Mouse (Mus musculus): ENCODE measurements at regions not wholly inside any gene's neighbourhood (a gene's known extent, or its start where the extent isn't known, plus 50 kb on each side); places are given as distances from the start of the nearest gene placed in this dataset.

DNA sequence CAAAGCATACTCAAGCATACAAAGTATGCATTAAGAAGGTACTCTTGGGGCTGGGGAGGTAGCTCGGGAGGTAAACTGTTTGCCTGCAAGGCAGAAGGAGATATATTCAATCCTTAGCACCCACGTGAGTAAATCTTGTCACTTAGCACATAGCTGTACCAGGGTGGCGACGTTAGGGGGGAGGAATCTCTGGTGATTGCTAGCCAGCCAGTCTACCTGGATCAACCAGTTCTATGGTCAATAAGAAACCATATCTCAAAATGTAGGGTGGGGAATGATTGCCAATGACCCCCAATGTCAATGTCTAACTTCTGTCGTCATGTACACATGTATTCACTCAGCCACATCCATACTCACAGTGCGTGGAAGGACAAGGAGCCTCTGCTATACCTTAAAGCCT, 214.5 kb downstream of the CK137956 start:
- no peak for DNase-seq (ENCODE audit: low spot score)

DNA sequence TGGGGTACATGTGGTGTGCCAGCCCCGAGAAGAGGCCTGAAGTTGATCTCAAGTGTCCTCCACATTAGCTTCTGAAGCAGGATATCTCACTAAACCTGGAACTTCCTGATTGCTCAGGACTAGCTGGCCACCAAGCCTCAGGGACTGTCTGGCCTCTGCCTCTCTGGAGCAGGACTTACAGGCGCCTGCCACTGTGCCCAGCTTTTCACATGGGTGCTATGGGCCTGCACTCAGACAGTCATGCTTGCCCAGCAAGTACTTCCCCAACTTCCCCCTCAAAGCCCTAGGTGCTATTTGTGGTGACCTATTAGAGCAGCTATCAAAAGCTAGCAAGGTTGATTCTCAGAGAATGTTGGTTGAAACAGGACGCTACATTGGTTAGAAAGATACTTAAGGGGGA, 220.0 kb downstream of the CK137956 start:
- no peak for DNase-seq (ENCODE audit: low spot score)

DNA sequence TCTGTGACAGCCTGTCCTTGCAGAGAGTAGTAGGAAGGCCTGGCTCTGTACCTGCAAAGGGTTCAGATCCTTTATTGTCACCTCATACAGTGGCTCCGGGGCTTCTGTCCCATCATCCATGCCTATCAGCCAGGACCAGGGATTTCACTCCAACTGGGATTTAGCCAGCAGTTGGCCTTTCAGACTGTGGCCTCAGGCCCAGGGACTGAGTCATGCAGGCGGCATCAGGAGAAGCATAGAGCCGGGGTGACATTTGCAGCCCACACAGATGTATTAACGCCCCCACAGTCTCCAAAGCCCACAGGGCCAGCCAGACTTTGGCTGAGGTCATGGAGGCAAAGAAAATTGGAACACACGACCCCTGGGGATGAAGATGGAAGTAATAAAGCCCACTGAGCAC, 222.9 kb downstream of the CK137956 start:
- no peak for DNase-seq (ENCODE audit: low spot score)

DNA sequence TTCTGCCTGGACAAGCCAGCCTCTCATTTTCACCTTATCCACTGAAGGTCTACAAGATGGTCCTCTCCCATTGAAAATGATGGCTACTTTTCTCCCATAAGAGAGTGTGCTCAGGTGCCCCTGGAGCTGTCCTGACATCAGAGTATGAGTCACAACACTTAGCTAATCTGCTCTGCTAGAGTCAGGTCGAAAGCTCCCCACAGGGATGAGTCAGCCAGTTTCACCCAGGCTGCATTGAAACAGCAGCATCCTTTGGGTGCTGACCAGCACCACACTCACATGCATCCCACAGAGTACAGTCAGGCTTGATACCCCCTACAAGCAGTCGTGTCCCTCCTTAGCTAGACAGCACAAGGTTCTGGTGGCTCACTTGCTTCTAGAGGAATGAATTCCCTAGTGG, 234.0 kb downstream of the CK137956 start:
- DNase-seq (ENCODE audit: low spot score): no peak

DNA sequence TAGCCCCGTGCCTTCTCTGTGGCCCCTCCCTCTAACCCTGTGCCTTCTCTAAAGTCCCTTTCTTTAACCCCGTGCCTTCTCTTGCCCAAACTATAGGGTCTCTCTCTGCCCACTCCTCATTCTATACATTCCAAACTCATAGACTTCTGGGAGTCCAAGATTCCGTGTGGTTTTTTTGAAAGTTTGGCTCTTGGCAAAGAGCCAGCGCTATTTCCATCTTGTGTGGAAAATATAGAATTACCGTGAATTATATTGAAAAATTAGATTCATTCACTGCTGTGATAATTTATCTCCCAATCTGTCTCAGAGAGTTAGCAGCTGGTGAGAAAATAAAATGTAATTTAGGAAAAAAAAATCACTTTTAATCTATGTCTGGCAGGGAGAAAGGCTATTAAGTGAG, 234.6 kb downstream of the CK137956 start:
- DNase-seq (ENCODE audit: low spot score): no peak

DNA sequence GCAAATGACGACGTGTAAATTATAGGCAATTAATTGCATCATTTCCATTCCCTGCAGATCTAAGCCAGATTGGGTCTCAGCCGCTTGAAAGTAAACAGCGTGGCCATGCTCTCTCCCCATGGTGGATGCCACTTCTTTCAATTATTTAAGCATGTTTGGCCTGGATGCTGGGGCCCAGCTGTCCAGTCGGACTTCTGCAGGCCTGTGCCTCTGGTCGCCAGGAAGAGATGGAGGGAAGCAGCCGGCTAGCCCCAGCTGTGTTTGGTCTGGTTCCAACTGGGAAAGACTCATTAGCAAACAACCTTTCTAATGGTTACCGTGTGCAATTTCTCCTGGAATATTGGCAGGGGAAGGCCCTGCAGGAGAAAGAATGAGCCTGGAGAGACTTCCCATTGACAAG, 236.1 kb downstream of the CK137956 start:
- no peak for DNase-seq (ENCODE audit: low spot score)

DNA sequence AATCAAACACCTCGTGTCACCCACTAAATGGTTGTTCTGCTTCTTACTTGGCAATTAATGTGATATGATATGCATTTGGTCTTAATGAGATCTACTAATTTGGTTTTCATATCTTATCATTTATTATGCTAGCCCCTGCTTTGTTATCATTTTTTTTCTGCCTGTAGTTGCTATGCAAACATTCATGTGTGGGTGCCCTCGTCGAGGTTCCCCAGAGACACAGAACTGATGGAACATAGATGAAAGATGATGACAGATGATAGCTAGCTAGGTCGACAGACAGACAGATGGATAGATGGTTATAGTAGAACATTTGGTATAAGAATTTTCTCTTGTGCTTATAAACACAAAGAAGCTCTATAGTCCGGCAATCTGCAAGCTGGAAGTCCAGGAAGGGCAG, 252.1 kb downstream of the CK137956 start:
- DNase-seq (ENCODE audit: low spot score): no peak

DNA sequence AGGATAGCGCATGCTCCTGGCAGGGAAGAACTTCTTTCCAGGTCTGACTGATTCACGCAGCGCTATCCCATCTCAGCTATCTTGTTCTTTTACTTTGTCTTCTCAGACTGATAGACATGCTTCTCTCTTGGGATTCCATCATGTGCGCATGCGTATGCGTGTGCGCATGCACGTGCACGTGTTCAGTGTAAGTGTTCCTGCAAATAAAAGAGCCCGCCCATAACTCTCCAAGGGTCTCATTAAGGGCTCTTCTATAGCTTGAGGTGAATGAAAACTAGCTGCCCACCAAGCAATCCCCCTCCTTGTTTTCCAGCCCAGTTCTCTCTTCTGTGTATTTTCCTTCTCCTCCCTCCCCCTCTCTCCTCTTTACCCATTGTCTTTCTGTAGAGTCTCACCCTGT, 258.5 kb downstream of the CK137956 start:
- DNase-seq (ENCODE audit: low spot score): no peak

DNA sequence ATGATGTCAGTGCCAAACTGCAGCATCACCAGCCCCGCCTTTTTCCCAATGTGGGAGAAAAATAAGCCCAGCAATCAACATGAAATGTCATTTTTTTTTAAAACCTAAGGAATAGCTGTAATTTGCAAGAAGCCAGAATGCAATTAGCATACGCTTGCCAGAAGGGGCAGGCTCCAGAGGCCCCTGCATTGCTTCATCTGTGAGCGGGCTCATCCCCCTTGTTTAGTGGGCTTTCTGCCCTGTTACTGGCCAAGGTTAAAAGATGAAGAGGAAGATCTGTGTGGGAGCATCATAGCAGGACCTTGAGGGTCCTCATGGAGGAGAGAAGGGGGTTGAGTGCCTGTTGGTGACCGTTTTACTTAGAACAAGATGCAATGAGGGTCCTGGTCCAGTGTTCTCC, 259.9 kb downstream of the CK137956 start:
- DNase-seq (ENCODE audit: low spot score): no peak

DNA sequence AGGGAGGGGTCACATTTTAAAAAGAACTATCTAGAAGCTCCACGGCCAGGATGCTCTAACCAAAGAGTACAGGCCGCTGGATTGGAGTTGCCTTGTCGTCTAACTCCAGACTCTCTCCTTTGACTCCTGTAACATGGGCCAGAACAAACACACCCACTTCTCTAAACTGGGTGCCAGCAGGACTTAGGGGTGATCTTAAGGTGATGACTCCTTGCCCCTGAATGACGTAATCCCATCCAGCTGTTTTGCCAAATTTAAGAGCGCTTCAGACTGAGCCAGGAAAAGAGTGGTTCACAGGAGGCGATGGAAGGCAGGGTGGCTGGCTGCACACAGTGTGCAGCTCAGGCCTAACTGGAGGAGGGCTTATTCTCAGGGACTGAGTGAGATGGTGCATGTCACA, 261.0 kb downstream of the CK137956 start:
- no peak for DNase-seq (ENCODE audit: low spot score)

DNA sequence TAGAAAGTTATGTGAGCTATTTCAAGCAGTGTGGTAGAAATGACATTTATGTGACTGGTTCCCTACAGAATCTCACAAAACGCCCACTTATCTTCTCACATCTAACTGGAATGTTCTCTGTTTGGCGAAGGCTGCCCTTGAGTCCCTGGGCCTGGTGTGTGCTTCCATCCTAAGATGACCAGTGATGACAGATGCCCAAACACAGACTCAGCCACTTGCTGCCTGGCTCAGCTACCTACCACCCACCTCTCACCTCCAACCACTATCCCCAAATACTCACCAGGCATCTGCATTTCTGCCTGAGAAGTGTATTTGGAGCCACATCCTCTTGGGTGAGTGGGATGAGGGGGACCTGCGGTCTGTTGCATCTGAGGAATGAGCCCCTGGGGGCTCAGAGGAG, 262.6 kb downstream of the CK137956 start:
- no peak for DNase-seq (ENCODE audit: low spot score)

DNA sequence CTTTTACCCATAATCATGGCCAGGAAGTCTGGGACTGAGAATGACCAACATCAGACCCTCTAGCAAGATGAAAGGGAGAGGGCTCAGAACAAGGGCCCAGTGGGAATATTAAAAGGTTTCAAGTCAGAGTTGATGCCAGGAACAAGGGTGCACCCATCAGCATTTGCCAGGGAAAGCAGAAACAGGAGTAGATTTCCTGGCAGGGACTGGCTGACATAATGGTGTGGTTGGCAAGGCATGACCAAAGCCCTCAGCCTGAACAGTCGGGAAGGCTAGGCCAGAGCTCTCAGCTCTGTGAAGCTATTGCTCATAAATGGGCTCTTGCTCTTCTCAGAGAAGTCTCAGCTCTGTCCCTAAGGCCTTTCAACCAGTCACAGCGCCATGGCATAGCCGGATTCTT, 263.6 kb downstream of the CK137956 start:
- DNase-seq (ENCODE audit: low spot score): no peak

DNA sequence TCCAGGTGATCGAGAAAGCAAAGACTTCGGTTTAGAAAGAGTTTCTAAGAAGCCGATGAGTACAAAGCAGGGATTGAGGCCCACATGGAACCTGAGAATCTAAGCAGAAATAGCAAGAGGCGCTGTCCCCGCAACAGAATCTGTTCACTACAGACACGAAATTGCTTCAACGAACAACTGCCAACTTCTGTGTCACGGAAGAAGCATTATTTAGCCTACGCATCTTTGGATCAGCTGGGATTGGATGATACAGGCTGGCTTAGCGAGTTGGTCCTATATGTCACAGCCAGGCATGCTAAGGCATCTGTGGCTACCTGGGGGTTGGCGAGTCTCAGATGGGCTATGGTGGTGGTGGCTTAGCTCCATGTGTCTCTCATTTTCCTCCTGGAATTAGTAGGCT, 269.1 kb downstream of the CK137956 start:
- DNase-seq (ENCODE audit: low spot score): no peak

DNA sequence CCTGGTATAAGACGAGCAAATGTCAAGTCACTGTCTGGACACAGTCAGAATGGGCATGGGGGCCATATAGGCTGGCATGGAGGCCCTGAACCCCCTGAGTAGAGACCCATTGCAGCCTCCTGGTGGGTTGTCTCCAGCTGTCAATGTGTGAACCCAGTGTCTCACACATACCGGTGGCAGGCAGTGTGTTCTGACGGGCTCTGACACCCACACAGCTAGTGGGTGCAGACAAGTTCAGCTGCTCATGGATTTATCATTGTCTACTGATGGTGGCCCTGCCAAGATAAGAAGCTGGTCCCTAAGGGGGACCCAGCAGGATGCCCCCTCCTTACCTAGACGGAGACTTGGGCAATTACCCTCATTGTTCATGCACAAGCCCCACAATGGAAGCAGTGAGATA, 280.8 kb downstream of the CK137956 start:
- no peak for DNase-seq (ENCODE audit: low spot score)

DNA sequence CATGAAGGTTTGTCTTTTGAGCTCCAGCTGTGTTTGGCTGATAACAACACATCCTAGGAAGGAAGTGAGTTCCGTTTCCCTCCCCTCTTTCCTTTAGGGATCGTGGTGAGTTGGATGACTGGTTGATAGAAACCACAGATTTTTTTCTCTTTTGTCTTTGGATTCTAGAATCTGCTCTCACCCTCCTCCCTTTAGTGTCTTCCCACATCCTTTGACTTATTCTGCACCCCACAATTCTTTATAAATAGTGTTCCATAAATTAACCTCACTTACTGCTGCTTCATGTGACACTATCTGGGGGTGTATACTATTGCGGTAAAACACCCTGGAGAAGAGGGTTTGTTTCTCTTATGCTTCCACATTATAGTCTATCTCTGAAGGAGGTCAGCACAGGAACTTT, 285.7 kb downstream of the CK137956 start:
- no peak for DNase-seq (ENCODE audit: low spot score)

DNA sequence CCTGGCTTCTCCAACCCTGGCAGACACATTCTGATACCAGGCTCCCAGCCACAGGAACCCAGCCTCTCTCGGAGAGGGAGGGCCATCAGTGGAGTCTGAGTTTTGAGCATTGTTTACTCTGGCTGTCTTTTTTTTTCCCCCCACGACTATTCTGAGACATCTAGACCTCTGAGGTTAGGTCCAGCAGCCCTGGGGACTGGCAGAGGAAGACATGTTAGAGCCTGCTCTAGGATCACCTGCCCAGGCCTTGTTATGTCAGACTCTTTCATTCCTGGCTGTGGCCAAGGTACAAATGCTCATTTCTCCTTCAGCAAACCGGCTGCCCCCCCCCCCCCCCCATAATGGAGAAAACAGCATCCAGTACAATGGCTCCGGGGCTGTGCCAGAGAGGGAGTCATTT, 291.4 kb downstream of the CK137956 start:
- no peak for DNase-seq (ENCODE audit: low spot score)

DNA sequence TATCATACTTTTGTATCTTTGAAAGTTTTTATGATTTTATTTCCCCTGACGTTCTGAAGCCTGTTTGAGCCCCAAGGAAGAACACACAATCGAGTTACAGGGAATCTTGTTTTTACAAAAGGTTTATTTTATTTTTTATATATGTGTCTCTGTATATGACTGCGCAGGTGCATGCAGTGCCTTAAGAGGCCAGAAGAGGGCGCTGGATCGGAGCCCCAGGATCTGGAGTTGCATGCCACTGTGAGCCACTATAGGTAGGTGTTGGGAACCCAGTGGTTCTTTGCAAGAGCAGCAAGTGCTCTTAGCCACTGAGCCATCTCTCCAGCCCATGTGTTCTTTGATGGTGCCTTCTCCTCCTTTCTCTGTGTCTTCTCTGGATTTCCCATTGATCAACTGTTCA, 292.3 kb downstream of the CK137956 start:
- no peak for DNase-seq (ENCODE audit: low spot score)

DNA sequence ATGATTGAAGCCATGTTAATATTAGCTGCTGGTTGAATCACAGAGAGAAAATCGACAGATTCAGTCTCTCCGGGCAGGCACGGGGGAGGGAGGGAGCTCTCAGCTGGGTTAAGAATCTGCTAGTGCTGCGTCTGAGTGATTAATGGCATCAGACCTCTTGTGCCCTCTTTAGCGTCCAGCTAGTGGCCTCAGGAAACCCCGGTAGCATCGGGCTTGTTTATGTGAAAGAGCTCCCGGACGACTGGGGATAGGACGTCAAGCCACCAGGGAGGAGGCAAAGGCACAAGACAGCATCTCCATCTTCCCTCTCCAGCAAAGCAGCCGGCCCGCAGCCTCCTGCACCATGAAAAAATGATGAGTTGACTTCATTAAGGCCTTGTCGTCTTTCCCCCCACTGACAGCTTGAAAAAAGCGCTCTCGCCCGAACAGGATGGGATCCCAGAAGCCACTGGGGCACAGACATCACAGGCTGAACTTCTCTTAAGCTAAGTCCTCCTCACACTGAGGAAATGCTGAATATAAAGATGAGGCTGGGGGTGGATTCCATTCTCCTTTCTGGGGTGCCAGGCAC, 294.9 kb downstream of the CK137956 start:
- DNase-seq (ENCODE audit: low spot score): no peak

DNA sequence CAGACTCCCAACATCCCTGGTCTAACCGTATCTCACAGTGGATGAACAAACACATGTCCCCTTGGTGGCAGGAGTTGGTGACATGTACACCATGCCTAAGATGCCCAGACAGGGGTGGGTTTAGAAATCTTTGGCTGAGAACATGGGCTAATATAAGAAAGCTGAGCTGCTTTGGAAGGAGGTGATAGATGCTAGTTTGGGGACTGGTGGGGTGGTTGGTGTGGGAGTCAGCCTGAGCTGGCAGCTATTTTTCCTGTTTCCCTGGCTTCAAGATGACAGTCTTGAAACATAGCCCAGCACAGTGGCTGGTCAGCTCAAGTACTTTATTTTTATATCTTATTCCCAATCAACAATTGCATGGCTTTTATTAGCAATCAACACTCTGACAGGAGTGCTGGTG, 302.0 kb upstream of the Gjb5 start:
- no peak for DNase-seq (ENCODE audit: low spot score)

DNA sequence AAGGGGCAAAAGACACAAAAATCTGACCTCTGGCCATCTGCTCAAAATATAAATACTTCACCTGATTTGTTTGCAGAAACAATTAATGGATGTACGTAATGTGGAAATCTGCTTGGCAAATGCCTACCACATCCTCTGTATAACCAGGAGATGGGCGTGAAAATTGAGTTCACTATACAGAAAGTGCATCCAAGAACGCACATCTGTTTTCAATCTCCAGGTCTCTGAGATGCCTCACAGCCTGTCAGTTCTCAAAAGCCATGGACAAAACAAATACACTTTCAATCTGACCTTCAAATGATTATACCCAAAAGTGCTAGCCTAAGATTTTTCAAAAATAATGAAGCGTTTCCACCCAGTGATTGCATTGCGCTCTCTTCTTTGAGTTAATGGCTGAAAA, 293.6 kb upstream of the Gjb5 start:
- no peak for DNase-seq (ENCODE audit: low spot score)

DNA sequence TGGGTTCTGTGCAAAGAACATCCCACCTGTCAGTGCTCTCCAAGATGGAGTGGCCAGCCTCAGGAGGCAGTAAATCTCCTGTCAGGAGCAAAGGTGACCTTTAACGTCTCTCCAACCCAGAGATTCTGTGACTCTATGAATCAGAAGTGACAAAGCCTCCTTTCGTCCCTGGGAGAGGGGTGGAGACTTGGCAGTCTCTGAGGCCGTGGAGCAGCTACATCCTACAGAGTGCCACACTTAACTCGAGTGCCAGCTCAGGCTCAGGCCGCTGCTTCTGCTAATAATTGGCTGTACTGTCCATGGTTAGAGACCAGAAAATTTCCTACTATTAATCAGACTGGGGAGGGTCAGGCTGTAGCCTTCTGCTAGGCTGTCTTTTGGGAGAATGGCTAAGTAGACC, 290.0 kb upstream of the Gjb5 start:
- no peak for DNase-seq (ENCODE audit: low spot score)

DNA sequence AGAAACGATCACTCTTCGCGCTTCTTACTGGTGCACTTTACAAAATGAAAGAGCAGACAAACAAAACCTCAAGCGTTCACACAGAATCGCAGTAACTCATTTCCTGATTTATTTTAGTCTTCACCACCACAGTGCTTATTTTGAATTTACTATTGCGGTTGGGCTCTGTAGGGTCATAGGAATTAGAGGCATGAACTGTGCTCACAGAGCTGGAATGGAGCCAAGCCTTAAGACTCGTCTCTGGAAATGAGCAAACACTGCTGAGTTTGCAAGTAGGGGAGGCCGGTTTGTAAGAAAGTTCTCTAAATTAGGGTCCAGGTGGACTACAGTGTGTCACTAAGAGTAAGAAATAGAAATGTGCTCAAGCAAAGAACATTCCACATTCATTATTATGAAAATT, 289.2 kb upstream of the Gjb5 start:
- no peak for DNase-seq (ENCODE audit: low spot score)

DNA sequence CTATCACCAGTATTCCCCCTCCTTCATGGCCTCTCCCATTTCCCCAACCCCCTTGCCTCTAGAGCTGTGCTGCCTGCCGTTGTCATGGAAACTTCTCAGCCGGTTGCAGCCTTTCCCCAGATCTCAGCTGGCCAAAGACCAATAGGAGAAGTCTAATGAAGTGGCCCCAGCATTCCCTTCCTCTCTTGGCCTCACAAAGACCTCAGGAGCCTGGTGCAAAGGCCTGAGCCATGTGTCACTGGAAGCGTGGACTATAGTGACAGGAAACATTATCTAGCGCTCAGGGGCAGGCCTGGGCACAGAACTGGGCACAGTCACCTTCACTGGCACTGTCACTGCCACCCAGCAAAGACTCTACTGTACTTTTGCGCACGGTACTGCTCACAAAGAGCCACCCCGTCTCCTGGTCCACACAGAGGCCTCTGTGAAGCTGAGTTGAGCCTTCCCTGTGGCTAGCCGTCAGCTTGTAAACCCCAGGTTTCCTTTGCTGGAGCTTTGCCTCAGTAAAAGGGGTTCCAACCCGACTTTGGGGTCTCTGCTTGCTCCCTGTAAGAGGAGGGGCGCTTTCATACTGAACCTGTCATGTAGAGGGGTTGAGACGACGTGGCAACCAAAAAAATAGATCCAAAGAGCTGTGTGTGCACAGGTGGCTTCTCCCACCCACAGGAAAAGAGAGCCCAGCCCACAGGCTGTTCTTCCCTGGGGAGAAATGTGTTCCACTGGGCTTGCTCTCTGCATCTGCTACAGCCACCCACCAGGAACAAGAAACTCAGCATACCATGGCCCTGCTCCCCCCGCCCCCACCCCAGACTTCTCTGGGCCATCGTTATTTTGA, 282.5 kb upstream of the Gjb5 start:
- DNase-seq (ENCODE audit: low spot score): no peak

DNA sequence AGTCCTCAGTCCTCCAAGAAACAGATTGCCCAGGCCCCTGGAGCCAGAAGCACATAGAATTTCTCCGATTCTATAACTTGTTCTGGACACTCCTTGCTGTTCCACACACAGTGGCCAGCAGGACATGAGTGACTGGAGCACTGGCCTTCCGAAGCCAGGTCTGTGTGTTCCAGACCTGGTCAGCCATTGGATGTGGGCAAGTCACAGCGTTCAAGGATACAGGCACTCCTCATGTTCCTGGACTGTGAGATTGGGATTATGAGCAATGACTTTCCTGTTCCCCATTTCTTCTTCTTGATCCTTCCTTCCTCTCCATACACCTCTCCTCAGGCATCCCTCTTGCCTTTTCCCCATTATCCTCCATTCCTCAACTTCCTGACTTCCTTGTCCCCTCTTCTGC, 281.8 kb upstream of the Gjb5 start:
- no peak for DNase-seq (ENCODE audit: low spot score)

Measured in urinary bladder, postnatal 25 days (tissue).